Mouse (Mus musculus): ENCODE data around the gene Ifrd2. TPM values are rescaled to one million over a fixed set of nuclear protein-coding genes. Genes with fewer than 3 reads are reported as not detected.

The Ifrd2 gene
- polyA plus RNA-seq, 1 experiment, result 45.3 TPM

GRCm38 (mm10) chr9:107566041-107566709 is 21.3 kb upstream of the Ifrd2 start:
- Histone ChIP-seq H3K9me3 (replicated peaks; ENCODE audit: control insufficient read depth, insufficient read depth, low read length, poor library complexity, severe bottlenecking) (no peaks in the 10 kb centered on the region), H3K9ac (ENCODE audit: low read depth, poor library complexity, severe bottlenecking) (no peak overlapping the region), H3K27ac (ENCODE audit: insufficient read depth, low read length) (no peak overlapping the region), H3K27me3 (ENCODE audit: control insufficient read depth, insufficient read depth, low read length, poor library complexity, severe bottlenecking) (no peaks in the 10 kb centered on the region), H3K36me3 (ENCODE audit: control insufficient read depth, insufficient read depth, low read length, poor library complexity, severe bottlenecking) (peaks cover 10% of the 10 kb centered on the region; the same call in 1 of the 2 replicates), H3K4me1 (ENCODE audit: control insufficient read depth, insufficient read depth, low read length) (peaks cover 2% of the 10 kb centered on the region), H3K4me3 (ENCODE audit: low read depth, low read length) (no peak overlapping the region)
- TF ChIP-seq EP300 (IDR thresholded peaks at IDR 0.05; ENCODE audit: insufficient read depth, low read depth, low read length), result no peak
- no peak for TF ChIP-seq POLR2A (IDR thresholded peaks at IDR 0.05; ENCODE audit: insufficient read depth, low read length)
- peak; percentile 75 for TF ChIP-seq CTCF (IDR thresholded peaks at IDR 0.05; ENCODE audit: low read depth, low read length)

GRCm38 (mm10) chr9:107566855-107567254 is 20.6 kb upstream of the Ifrd2 start:
- Histone ChIP-seq H3K9me3 (replicated peaks; ENCODE audit: control insufficient read depth, insufficient read depth, low read length, poor library complexity, severe bottlenecking) (no peaks in the 10 kb centered on the region), H3K27me3 (ENCODE audit: control insufficient read depth, insufficient read depth, low read length, poor library complexity, severe bottlenecking) (no peaks in the 10 kb centered on the region), H3K4me1 (ENCODE audit: control insufficient read depth, insufficient read depth, low read length) (peaks cover 2% of the 10 kb centered on the region), H3K36me3 (ENCODE audit: control insufficient read depth, insufficient read depth, low read length, poor library complexity, severe bottlenecking) (peaks cover 11% of the 10 kb centered on the region), H3K27ac (ENCODE audit: insufficient read depth, low read length) (no peak overlapping the region), H3K9ac (ENCODE audit: low read depth, poor library complexity, severe bottlenecking) (no peak overlapping the region), H3K4me3 (ENCODE audit: low read depth, low read length) (no peak overlapping the region)
- no peak for TF ChIP-seq EP300 (IDR thresholded peaks at IDR 0.05; ENCODE audit: insufficient read depth, low read depth, low read length)

- Histone ChIP-seq H3K4me1 (ENCODE audit: control insufficient read depth, insufficient read depth, low read length) (peaks cover 2% of the 10 kb centered on the region), H3K27me3 (ENCODE audit: control insufficient read depth, insufficient read depth, low read length, poor library complexity, severe bottlenecking) (no peaks in the 10 kb centered on the region), H3K9me3 (replicated peaks; ENCODE audit: control insufficient read depth, insufficient read depth, low read length, poor library complexity, severe bottlenecking) (no peaks in the 10 kb centered on the region), H3K36me3 (ENCODE audit: control insufficient read depth, insufficient read depth, low read length, poor library complexity, severe bottlenecking) (peaks cover 12% of the 10 kb centered on the region), H3K9ac (ENCODE audit: low read depth, poor library complexity, severe bottlenecking) (peak within 1 kb of the TSS; percentile 87), H3K4me3 (ENCODE audit: low read depth, low read length) (peak within 1 kb of the TSS; percentile 81), H3K27ac (ENCODE audit: insufficient read depth, low read length) (no peak within 1 kb of the TSS; the same call in 1 of the 2 replicates)
- TF ChIP-seq CTCF (IDR thresholded peaks at IDR 0.05; ENCODE audit: low read depth, low read length) (no peak), POLR2A (IDR thresholded peaks at IDR 0.05; ENCODE audit: insufficient read depth, low read length) (no peak)
Measured at GRCm38 (mm10) chr9:107567702-107568319, 19.6 kb upstream of the Ifrd2 start, which contains the start of gene Hyal2. Gene Hyal2 (plus strand): TSS chr9:107567945.

GRCm38 (mm10) chr9:107568331-107569261 is 18.8 kb upstream of the Ifrd2 start:
- H3K4me1 ChIP-seq (ENCODE audit: control insufficient read depth, insufficient read depth, low read length), result peaks cover 2% of the 10 kb centered on the region
- H3K4me3 ChIP-seq (ENCODE audit: low read depth, low read length), result peak overlapping the region; percentile 81
- no peaks in the 10 kb centered on the region for H3K27me3 ChIP-seq (ENCODE audit: control insufficient read depth, insufficient read depth, low read length, poor library complexity, severe bottlenecking)
- H3K27ac ChIP-seq (ENCODE audit: insufficient read depth, low read length), result no peak overlapping the region; the same call in 1 of the 2 replicates
- TF ChIP-seq CTCF (IDR thresholded peaks at IDR 0.05; ENCODE audit: low read depth, low read length) (no peak), EP300 (IDR thresholded peaks at IDR 0.05; ENCODE audit: insufficient read depth, low read depth, low read length) (no peak), POLR2A (IDR thresholded peaks at IDR 0.05; ENCODE audit: insufficient read depth, low read length) (no peak)
- H3K9ac ChIP-seq (ENCODE audit: low read depth, poor library complexity, severe bottlenecking), result peak overlapping the region; percentile 87
- H3K36me3 ChIP-seq (ENCODE audit: control insufficient read depth, insufficient read depth, low read length, poor library complexity, severe bottlenecking), result peaks cover 12% of the 10 kb centered on the region
- H3K9me3 ChIP-seq (replicated peaks; ENCODE audit: control insufficient read depth, insufficient read depth, low read length, poor library complexity, severe bottlenecking), result no peaks in the 10 kb centered on the region

- Histone ChIP-seq H3K9ac (ENCODE audit: low read depth, poor library complexity, severe bottlenecking) (peak overlapping the region; percentile 87), H3K36me3 (ENCODE audit: control insufficient read depth, insufficient read depth, low read length, poor library complexity, severe bottlenecking) (peaks cover 12% of the 10 kb centered on the region), H3K4me3 (ENCODE audit: low read depth, low read length) (peak overlapping the region; percentile 81), H3K27me3 (ENCODE audit: control insufficient read depth, insufficient read depth, low read length, poor library complexity, severe bottlenecking) (no peaks in the 10 kb centered on the region), H3K27ac (ENCODE audit: insufficient read depth, low read length) (no peak overlapping the region), H3K4me1 (ENCODE audit: control insufficient read depth, insufficient read depth, low read length) (peaks cover 2% of the 10 kb centered on the region), H3K9me3 (replicated peaks; ENCODE audit: control insufficient read depth, insufficient read depth, low read length, poor library complexity, severe bottlenecking) (no peaks in the 10 kb centered on the region)
- TF ChIP-seq EP300 (IDR thresholded peaks at IDR 0.05; ENCODE audit: insufficient read depth, low read depth, low read length), result no peak
- no peak for TF ChIP-seq CTCF (IDR thresholded peaks at IDR 0.05; ENCODE audit: low read depth, low read length)
- no peak for TF ChIP-seq POLR2A (IDR thresholded peaks at IDR 0.05; ENCODE audit: insufficient read depth, low read length)
Measured at GRCm38 (mm10) chr9:107569270-107569669, 18.2 kb upstream of the Ifrd2 start.
